Mouse (Mus musculus): Measurements from ENCODE around the gene Prr18. TPM values are rescaled to one million over a fixed set of nuclear protein-coding genes. Genes with fewer than 3 reads are reported as not detected.
"Not testable (repeated sequence)": the region's sequence is repeated elsewhere in the genome, so short reads cannot be mapped to it uniquely, and the experiment has no call there.

Gene Prr18
- 0.07 TPM in 1 of 2 replicates, not detected in the other for polyA plus RNA-seq (2015; fragmentation: Nextera tagmentation; extraction: Ambion mirVana)

GRCm38 (mm10) chr17:8337159-8337558 is at the start of gene Prr18:
Prr18 (plus strand) TSS chr17:8337459.
- not testable (repeated sequence) for H3K27ac ChIP-seq (ENCODE audit: low read length); H3K36me3 ChIP-seq (ENCODE audit: control insufficient read depth, insufficient read depth); H3K4me3 ChIP-seq (ENCODE audit: low read depth, low read length); ATAC-seq (ENCODE audit: low read depth); H3K9ac ChIP-seq (ENCODE audit: low read depth, low read length); H3K4me1 ChIP-seq (ENCODE audit: control insufficient read depth, low read depth, low read length); H3K4me2 ChIP-seq (ENCODE audit: low read depth, low read length); H3K9me3 ChIP-seq (replicated peaks; ENCODE audit: control insufficient read depth, low read length)
- H3K27me3 ChIP-seq (ENCODE audit: control insufficient read depth, insufficient read depth, low read depth, low read length): peaks cover 38% of the 10 kb centered on the region
- WGBS (ENCODE audit: insufficient replicate concordance): no CpG with 5 or more reads among the region's 5 CpGs

- Histone ChIP-seq H3K4me1 (ENCODE audit: control insufficient read depth, low read depth, low read length) (peaks cover 9% of the 10 kb centered on the region), H3K9ac (ENCODE audit: low read depth, low read length) (no peak overlapping the region), H3K4me3 (ENCODE audit: low read depth, low read length) (no peak overlapping the region), H3K4me2 (ENCODE audit: low read depth, low read length) (no peak overlapping the region), H3K9me3 (replicated peaks; ENCODE audit: control insufficient read depth, low read length) (no peaks in the 10 kb centered on the region), H3K27me3 (ENCODE audit: control insufficient read depth, insufficient read depth, low read depth, low read length) (no peaks in the 10 kb centered on the region), H3K36me3 (ENCODE audit: control insufficient read depth, insufficient read depth) (no peaks in the 10 kb centered on the region; the same call in none of the 2 replicates), H3K27ac (ENCODE audit: low read length) (no peak overlapping the region)
- no peak for ATAC-seq (ENCODE audit: low read depth)
- 81% methylated on average over 3 of the region's 3 CpGs for WGBS (ENCODE audit: insufficient replicate concordance)
Observed at GRCm38 (mm10) chr17:8289993-8290679, 47.1 kb upstream of the Prr18 start.

DNA sequence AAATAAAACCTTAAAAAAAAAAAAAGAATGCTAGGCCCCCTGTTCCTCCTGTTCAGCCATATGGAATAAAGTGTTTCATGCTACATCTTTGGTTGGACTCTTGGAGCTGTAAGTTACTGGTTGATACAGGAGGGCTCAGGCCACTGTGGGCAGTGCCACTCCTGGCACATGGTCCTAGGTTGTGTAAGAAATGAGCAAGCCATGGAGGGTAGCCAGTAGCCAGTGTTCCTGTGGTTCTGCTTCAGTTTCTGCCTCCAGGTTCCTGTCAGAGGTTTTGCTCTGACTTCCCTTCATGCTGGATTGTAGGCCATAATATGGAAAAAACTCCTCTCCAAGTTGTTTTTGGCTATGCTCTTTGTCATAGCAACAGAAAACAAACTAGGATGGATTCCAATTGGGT is 46.5 kb upstream of the Prr18 start:
- Histone ChIP-seq H3K4me1 (ENCODE audit: control insufficient read depth, low read depth, low read length) (peaks cover 3% of the 10 kb centered on the region; the same call in 1 of the 2 replicates), H3K36me3 (ENCODE audit: control insufficient read depth, insufficient read depth) (no peaks in the 10 kb centered on the region; the same call in none of the 2 replicates), H3K27me3 (ENCODE audit: control insufficient read depth, insufficient read depth, low read depth, low read length) (no peaks in the 10 kb centered on the region), H3K4me3 (ENCODE audit: low read depth, low read length) (no peak overlapping the region), H3K9me3 (replicated peaks; ENCODE audit: control insufficient read depth, low read length) (no peaks in the 10 kb centered on the region), H3K27ac (ENCODE audit: low read length) (no peak overlapping the region), H3K9ac (ENCODE audit: low read depth, low read length) (no peak overlapping the region), H3K4me2 (ENCODE audit: low read depth, low read length) (no peak overlapping the region)
- ATAC-seq (ENCODE audit: low read depth): no peak

GRCm38 (mm10) chr17:8295825-8296224 is 41.4 kb upstream of the Prr18 start:
- H3K27ac ChIP-seq (ENCODE audit: low read length): no peak overlapping the region
- H3K4me2 ChIP-seq (ENCODE audit: low read depth, low read length): no peak overlapping the region
- H3K4me1 ChIP-seq (ENCODE audit: control insufficient read depth, low read depth, low read length): no peaks in the 10 kb centered on the region
- no peak overlapping the region for H3K9ac ChIP-seq (ENCODE audit: low read depth, low read length)
- no peak for ATAC-seq (ENCODE audit: low read depth)
- no peaks in the 10 kb centered on the region for H3K36me3 ChIP-seq (ENCODE audit: control insufficient read depth, insufficient read depth)
- no peak overlapping the region for H3K4me3 ChIP-seq (ENCODE audit: low read depth, low read length)
- no peaks in the 10 kb centered on the region for H3K9me3 ChIP-seq (replicated peaks; ENCODE audit: control insufficient read depth, low read length)
- H3K27me3 ChIP-seq (ENCODE audit: control insufficient read depth, insufficient read depth, low read depth, low read length): no peaks in the 10 kb centered on the region

- H3K4me2 ChIP-seq (ENCODE audit: low read depth, low read length): no peak overlapping the region
- no peak overlapping the region for H3K9ac ChIP-seq (ENCODE audit: low read depth, low read length)
- no peaks in the 10 kb centered on the region for H3K9me3 ChIP-seq (replicated peaks; ENCODE audit: control insufficient read depth, low read length)
- H3K36me3 ChIP-seq (ENCODE audit: control insufficient read depth, insufficient read depth): no peaks in the 10 kb centered on the region
- H3K4me3 ChIP-seq (ENCODE audit: low read depth, low read length): no peak overlapping the region
- no peaks in the 10 kb centered on the region for H3K27me3 ChIP-seq (ENCODE audit: control insufficient read depth, insufficient read depth, low read depth, low read length)
- H3K4me1 ChIP-seq (ENCODE audit: control insufficient read depth, low read depth, low read length): no peaks in the 10 kb centered on the region
- H3K27ac ChIP-seq (ENCODE audit: low read length): no peak overlapping the region
- 61% methylated on average over 9 of the region's 9 CpGs for WGBS (ENCODE audit: insufficient replicate concordance)
- no peak for ATAC-seq (ENCODE audit: low read depth)
Observed at GRCm38 (mm10) chr17:8296313-8296844, 40.9 kb upstream of the Prr18 start.

DNA sequence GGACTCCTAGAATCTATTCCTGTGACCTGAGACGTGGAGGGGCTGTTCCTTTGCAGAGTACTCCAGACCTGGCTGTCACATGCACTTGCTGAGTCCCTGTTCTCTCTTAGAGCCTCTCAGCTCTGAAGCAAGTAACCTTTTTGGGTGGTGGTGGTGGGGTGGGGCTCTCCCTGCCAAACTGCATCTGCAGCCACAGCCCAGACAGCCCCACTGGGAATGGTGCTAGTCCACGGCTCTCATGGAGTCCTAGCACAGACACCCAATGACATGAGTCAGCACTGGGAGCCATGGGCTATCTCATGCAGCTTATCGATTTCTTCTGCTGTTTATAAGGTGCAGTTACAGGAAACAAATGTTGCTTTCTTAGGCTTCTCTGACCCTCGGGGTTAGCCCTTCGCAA is 39.5 kb upstream of the Prr18 start:
- Histone ChIP-seq H3K4me1 (ENCODE audit: control insufficient read depth, low read depth, low read length) (no peaks in the 10 kb centered on the region), H3K36me3 (ENCODE audit: control insufficient read depth, insufficient read depth) (no peaks in the 10 kb centered on the region), H3K4me2 (ENCODE audit: low read depth, low read length) (no peak overlapping the region), H3K4me3 (ENCODE audit: low read depth, low read length) (no peak overlapping the region), H3K27ac (ENCODE audit: low read length) (no peak overlapping the region), H3K9ac (ENCODE audit: low read depth, low read length) (no peak overlapping the region), H3K9me3 (replicated peaks; ENCODE audit: control insufficient read depth, low read length) (no peaks in the 10 kb centered on the region), H3K27me3 (ENCODE audit: control insufficient read depth, insufficient read depth, low read depth, low read length) (no peaks in the 10 kb centered on the region)
- ATAC-seq (ENCODE audit: low read depth): no peak
- 71% methylated on average over 5 of the region's 5 CpGs for WGBS (ENCODE audit: insufficient replicate concordance)

DNA sequence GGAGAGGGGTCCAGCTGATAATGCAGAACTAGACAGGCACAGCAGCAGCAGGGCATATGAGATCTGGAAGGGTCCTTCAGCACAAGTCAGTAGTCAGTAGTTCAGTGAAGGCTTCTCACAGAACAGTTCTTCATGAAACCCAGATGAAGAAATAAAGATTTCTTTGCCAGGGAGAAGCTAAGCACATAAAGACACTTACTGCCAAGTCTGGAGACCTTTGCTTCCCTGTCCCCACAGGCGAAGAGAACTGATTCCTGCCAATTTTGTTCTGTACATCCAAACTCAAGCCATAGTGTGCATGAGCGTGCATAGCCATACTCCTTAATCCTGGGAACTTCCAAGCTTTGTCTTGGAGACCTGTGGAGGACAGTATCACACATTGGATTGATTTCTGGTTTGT is 39.0 kb upstream of the Prr18 start:
- H3K4me3 ChIP-seq (ENCODE audit: low read depth, low read length): no peak overlapping the region
- no peaks in the 10 kb centered on the region for H3K4me1 ChIP-seq (ENCODE audit: control insufficient read depth, low read depth, low read length)
- ATAC-seq (ENCODE audit: low read depth): no peak
- no peak overlapping the region for H3K9ac ChIP-seq (ENCODE audit: low read depth, low read length)
- H3K4me2 ChIP-seq (ENCODE audit: low read depth, low read length): no peak overlapping the region
- no peaks in the 10 kb centered on the region for H3K9me3 ChIP-seq (replicated peaks; ENCODE audit: control insufficient read depth, low read length)
- no peak overlapping the region for H3K27ac ChIP-seq (ENCODE audit: low read length)
- WGBS (ENCODE audit: insufficient replicate concordance): 71% methylated on average over 2 of the region's 2 CpGs
- no peaks in the 10 kb centered on the region for H3K36me3 ChIP-seq (ENCODE audit: control insufficient read depth, insufficient read depth)
- H3K27me3 ChIP-seq (ENCODE audit: control insufficient read depth, insufficient read depth, low read depth, low read length): no peaks in the 10 kb centered on the region

- H3K27ac ChIP-seq (ENCODE audit: low read length): no peak overlapping the region
Observed at GRCm38 (mm10) chr17:8299524-8299923, 37.7 kb upstream of the Prr18 start.

DNA sequence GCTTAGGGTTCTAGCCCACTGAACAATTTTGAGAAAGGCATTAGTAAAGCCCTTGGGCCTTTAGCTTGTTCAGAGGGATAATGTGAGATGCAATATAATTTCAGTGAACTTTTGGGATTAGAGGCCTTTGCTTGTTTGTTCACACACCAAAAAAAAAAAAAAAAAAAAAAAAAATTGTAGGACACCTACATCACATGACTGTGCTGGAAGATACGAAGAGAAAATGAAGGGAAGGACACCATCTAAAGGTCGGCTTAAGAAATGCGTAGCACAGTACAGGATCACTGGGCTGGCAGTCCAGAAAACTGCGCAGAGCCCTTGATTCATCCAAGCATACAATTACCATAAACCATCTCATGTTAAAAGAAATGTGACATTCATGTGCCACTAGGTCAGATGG is 35.7 kb upstream of the Prr18 start:
- no peaks in the 10 kb centered on the region for H3K36me3 ChIP-seq (ENCODE audit: control insufficient read depth, insufficient read depth)
- no peaks in the 10 kb centered on the region for H3K27me3 ChIP-seq (ENCODE audit: control insufficient read depth, insufficient read depth, low read depth, low read length)
- no peaks in the 10 kb centered on the region for H3K4me1 ChIP-seq (ENCODE audit: control insufficient read depth, low read depth, low read length)
- 60% methylated on average over 4 of the region's 4 CpGs for WGBS (ENCODE audit: insufficient replicate concordance)
- no peak overlapping the region for H3K9ac ChIP-seq (ENCODE audit: low read depth, low read length)
- H3K9me3 ChIP-seq (replicated peaks; ENCODE audit: control insufficient read depth, low read length): no peaks in the 10 kb centered on the region
- ATAC-seq (ENCODE audit: low read depth): no peak
- H3K4me3 ChIP-seq (ENCODE audit: low read depth, low read length): no peak overlapping the region
- H3K4me2 ChIP-seq (ENCODE audit: low read depth, low read length): no peak overlapping the region
- H3K27ac ChIP-seq (ENCODE audit: low read length): no peak overlapping the region

More at GRCm38 (mm10) chr17:8299524-8299923, 37.7 kb upstream of the Prr18 start:
- H3K9me3 ChIP-seq (replicated peaks; ENCODE audit: control insufficient read depth, low read length): no peaks in the 10 kb centered on the region
- H3K4me2 ChIP-seq (ENCODE audit: low read depth, low read length): no peak overlapping the region
- no peaks in the 10 kb centered on the region for H3K36me3 ChIP-seq (ENCODE audit: control insufficient read depth, insufficient read depth)
- H3K4me1 ChIP-seq (ENCODE audit: control insufficient read depth, low read depth, low read length): no peaks in the 10 kb centered on the region
- H3K27me3 ChIP-seq (ENCODE audit: control insufficient read depth, insufficient read depth, low read depth, low read length): no peaks in the 10 kb centered on the region
- no peak overlapping the region for H3K9ac ChIP-seq (ENCODE audit: low read depth, low read length)
- ATAC-seq (ENCODE audit: low read depth): no peak
- H3K4me3 ChIP-seq (ENCODE audit: low read depth, low read length): no peak overlapping the region

All from liver, embryonic 16.5 days (tissue).